Mouse (Mus musculus): ENCODE data around the gene 1700018B08Rik.

1700018B08Rik gene

DNA sequence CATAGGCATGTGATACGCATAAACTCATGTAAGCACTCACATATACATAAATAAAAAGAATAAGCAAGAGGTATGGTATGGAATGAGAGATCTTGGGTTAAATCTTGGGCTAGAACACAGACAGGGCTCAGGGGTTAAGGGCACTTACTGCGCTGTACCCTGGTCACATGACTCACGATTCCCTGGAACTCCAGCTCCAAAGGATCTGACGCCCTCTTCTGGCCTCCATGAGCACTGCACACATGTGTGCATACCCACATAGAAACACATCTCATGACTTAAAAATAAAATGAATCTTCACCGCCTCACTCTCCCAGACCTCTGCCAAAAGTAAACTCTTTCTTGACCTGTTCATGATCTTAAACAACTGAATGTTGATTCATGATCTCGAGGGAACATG, 46.5 kb downstream of the 1700018B08Rik start:
- DNase-seq, result no peak

GRCm38 (mm10) chr8:121491633-121492032, 52.5 kb downstream of the 1700018B08Rik start:
- DNase-seq, result no peak

DNA sequence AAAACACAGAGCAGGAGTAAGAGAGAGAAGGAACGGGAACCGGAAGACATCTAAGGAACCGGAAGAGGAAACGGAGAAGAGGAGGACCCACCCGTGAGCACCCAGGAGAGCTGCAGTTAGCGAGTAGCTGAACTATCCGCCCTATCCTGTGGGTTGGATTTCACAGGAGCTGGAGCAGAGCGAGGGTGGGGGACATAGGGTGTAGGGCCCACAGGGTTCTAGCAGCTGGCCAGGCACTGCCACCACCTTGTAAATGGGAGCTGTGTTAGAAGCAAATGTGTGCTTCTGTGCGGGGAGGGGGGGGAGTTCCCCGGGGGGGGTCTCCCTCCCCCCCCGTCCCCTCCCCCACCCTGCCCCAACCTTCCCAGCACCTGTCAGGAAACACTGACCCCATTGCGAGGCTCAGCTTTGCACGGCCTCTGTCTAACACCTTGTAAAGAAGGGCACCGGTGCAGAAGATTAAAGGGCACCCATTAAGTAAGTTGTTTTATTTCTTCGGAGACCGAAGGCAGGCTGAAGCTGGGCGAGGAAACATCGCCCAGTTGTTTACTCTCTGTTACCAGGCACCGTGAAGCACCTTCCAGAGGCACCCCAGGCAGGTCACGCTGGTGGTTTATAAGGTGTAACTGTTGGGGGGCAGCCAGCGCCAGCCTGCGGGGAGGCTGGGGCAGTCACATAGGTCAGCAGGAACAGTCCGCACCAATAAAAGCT, 59.9 kb downstream of the 1700018B08Rik start:
- DNase-seq, result no peak

Measured in embryo, embryonic 11 days (tissue).